Mouse (Mus musculus): Measurements from ENCODE around the gene Hs3st4. TPM values are rescaled to one million over a fixed set of nuclear protein-coding genes. Genes with fewer than 3 reads are reported as not detected.

Hs3st4 gene
- polyA plus RNA-seq, 1 experiment from 2014 or later = 0.18 TPM

DNA sequence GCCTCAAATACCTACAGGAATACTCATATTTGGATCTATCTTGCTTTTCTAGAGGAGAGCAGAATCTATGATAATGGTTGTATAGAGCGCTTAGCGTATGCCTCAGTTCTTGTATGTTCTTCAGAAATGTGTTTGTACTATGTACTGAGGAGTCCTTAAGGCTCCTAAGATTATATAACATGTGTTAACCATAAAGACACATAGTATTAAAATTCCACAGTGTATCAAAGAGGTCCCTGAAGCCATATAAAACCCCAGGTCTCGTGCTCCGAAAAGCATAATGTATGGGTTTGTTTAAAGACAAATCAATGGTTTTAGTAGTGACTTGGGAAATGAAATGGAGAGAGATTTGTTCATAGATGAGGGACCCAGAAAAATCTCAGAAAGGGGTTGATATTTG, 371.4 kb downstream of the Hs3st4 start:
- Histone ChIP-seq H3K4me1 (ENCODE audit: control insufficient read depth, insufficient read depth, low read length) (no peaks in the 10 kb centered on the region), H3K4me3 (ENCODE audit: low read depth, low read length) (no peak overlapping the region), H3K27ac (ENCODE audit: low read depth, low read length) (no peak overlapping the region), H3K9me3 (ENCODE audit: control insufficient read depth, low read length) (no peaks in the 10 kb centered on the region), H3K9ac (ENCODE audit: low read length) (no peak overlapping the region), H3K36me3 (ENCODE audit: control insufficient read depth, insufficient read depth, low read length) (no peaks in the 10 kb centered on the region), H3K4me2 (no peak overlapping the region), H3K27me3 (ENCODE audit: control insufficient read depth, insufficient read depth, low read length) (no peaks in the 10 kb centered on the region)
- DNase-seq (ENCODE audit: low spot score, missing footprints) = no peak
- ATAC-seq (ENCODE audit: low FRiP score) = no peak
- WGBS = 95% methylated on average over 4 of the region's 4 CpGs

- Histone ChIP-seq H3K4me2 (no peak overlapping the region), H3K36me3 (ENCODE audit: control insufficient read depth, insufficient read depth, low read length) (no peaks in the 10 kb centered on the region), H3K4me3 (ENCODE audit: low read depth, low read length) (no peak overlapping the region), H3K27me3 (ENCODE audit: control insufficient read depth, insufficient read depth, low read length) (no peaks in the 10 kb centered on the region), H3K27ac (ENCODE audit: low read depth, low read length) (no peak overlapping the region), H3K9me3 (ENCODE audit: control insufficient read depth, low read length) (no peaks in the 10 kb centered on the region), H3K4me1 (ENCODE audit: control insufficient read depth, insufficient read depth, low read length) (no peaks in the 10 kb centered on the region), H3K9ac (ENCODE audit: low read length) (no peak overlapping the region)
- 74% methylated on average over 3 of the region's 3 CpGs for WGBS
- no peak for ATAC-seq (ENCODE audit: low FRiP score)
- DNase-seq (ENCODE audit: low spot score, missing footprints) = no peak
Measured at GRCm38 (mm10) chr7:124358068-124358467, 375.4 kb downstream of the Hs3st4 start.

GRCm38 (mm10) chr7:124359836-124360235, 377.2 kb downstream of the Hs3st4 start:
- no peaks in the 10 kb centered on the region for H3K36me3 ChIP-seq (ENCODE audit: control insufficient read depth, insufficient read depth, low read length)
- no peak overlapping the region for H3K4me2 ChIP-seq
- ATAC-seq (ENCODE audit: low FRiP score) = no peak
- no peaks in the 10 kb centered on the region for H3K27me3 ChIP-seq (ENCODE audit: control insufficient read depth, insufficient read depth, low read length)
- no peaks in the 10 kb centered on the region for H3K4me1 ChIP-seq (ENCODE audit: control insufficient read depth, insufficient read depth, low read length)
- no peak for DNase-seq (ENCODE audit: low spot score, missing footprints)
- 82% methylated on average over 4 of the region's 4 CpGs for WGBS
- no peaks in the 10 kb centered on the region for H3K9me3 ChIP-seq (ENCODE audit: control insufficient read depth, low read length)
- H3K27ac ChIP-seq (ENCODE audit: low read depth, low read length) = no peak overlapping the region
- H3K4me3 ChIP-seq (ENCODE audit: low read depth, low read length) = no peak overlapping the region
- no peak overlapping the region for H3K9ac ChIP-seq (ENCODE audit: low read length)

- H3K4me2 ChIP-seq = no peak overlapping the region
- no peak for ATAC-seq (ENCODE audit: low FRiP score)
- no peak overlapping the region for H3K4me3 ChIP-seq (ENCODE audit: low read depth, low read length)
- no peaks in the 10 kb centered on the region for H3K9me3 ChIP-seq (ENCODE audit: control insufficient read depth, low read length)
- H3K27ac ChIP-seq (ENCODE audit: low read depth, low read length) = no peak overlapping the region
- no peak overlapping the region for H3K9ac ChIP-seq (ENCODE audit: low read length)
- no peaks in the 10 kb centered on the region for H3K27me3 ChIP-seq (ENCODE audit: control insufficient read depth, insufficient read depth, low read length)
- no peaks in the 10 kb centered on the region for H3K36me3 ChIP-seq (ENCODE audit: control insufficient read depth, insufficient read depth, low read length)
- WGBS = 82% methylated on average over 1 of the region's 1 CpGs
- H3K4me1 ChIP-seq (ENCODE audit: control insufficient read depth, insufficient read depth, low read length) = no peaks in the 10 kb centered on the region
- DNase-seq (ENCODE audit: low spot score, missing footprints) = no peak
Measured at GRCm38 (mm10) chr7:124372297-124372696, 389.6 kb downstream of the Hs3st4 start.

GRCm38 (mm10) chr7:124372697-124373096, 390.0 kb downstream of the Hs3st4 start:
- DNase-seq (ENCODE audit: low spot score, missing footprints) (no peak), ATAC-seq (ENCODE audit: low FRiP score) (no peak)
- Histone ChIP-seq H3K4me1 (ENCODE audit: control insufficient read depth, insufficient read depth, low read length) (no peaks in the 10 kb centered on the region), H3K4me2 (no peak overlapping the region), H3K9ac (ENCODE audit: low read length) (no peak overlapping the region), H3K36me3 (ENCODE audit: control insufficient read depth, insufficient read depth, low read length) (no peaks in the 10 kb centered on the region), H3K4me3 (ENCODE audit: low read depth, low read length) (no peak overlapping the region), H3K27ac (ENCODE audit: low read depth, low read length) (no peak overlapping the region), H3K9me3 (ENCODE audit: control insufficient read depth, low read length) (no peaks in the 10 kb centered on the region), H3K27me3 (ENCODE audit: control insufficient read depth, insufficient read depth, low read length) (no peaks in the 10 kb centered on the region)
- WGBS = 87% methylated on average over 2 of the region's 2 CpGs

DNA sequence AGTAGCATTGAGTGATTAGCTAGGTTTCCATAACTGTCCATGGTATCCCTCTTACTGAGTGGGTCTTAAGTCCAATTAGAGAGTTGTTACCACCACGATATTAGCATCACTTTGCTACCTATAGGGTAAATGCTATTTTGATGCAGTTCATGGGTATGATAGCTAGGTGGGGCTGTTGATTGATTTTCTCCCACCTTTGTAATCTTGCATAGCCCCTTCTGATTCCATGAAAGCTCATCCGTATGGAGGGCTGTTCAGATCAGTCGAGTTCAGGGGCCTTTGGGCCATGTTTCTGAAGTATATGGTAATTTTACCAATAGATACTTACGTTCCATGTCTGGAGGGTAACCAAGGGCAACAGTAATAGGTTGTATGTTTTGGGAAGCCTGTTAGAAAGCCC, 400.8 kb downstream of the Hs3st4 start:
- no peak overlapping the region for H3K4me2 ChIP-seq
- WGBS = 29% methylated on average over 4 of the region's 4 CpGs
- no peak overlapping the region for H3K27ac ChIP-seq (ENCODE audit: low read depth, low read length)
- H3K9me3 ChIP-seq (ENCODE audit: control insufficient read depth, low read length) = no peaks in the 10 kb centered on the region
- H3K36me3 ChIP-seq (ENCODE audit: control insufficient read depth, insufficient read depth, low read length) = no peaks in the 10 kb centered on the region
- ATAC-seq (ENCODE audit: low FRiP score) (peak; percentile 58; the same call in 1 of the 2 replicates), DNase-seq (ENCODE audit: low spot score, missing footprints) (peak; percentile 90)
- H3K4me3 ChIP-seq (ENCODE audit: low read depth, low read length) = no peak overlapping the region
- no peaks in the 10 kb centered on the region for H3K27me3 ChIP-seq (ENCODE audit: control insufficient read depth, insufficient read depth, low read length)
- no peaks in the 10 kb centered on the region for H3K4me1 ChIP-seq (ENCODE audit: control insufficient read depth, insufficient read depth, low read length)
- no peak overlapping the region for H3K9ac ChIP-seq (ENCODE audit: low read length)

- no peak overlapping the region for H3K4me2 ChIP-seq
- no peaks in the 10 kb centered on the region for H3K27me3 ChIP-seq (ENCODE audit: control insufficient read depth, insufficient read depth, low read length)
- no peaks in the 10 kb centered on the region for H3K36me3 ChIP-seq (ENCODE audit: control insufficient read depth, insufficient read depth, low read length)
- H3K4me1 ChIP-seq (ENCODE audit: control insufficient read depth, insufficient read depth, low read length) = no peaks in the 10 kb centered on the region
- ATAC-seq (ENCODE audit: low FRiP score) = no peak
- no peaks in the 10 kb centered on the region for H3K9me3 ChIP-seq (ENCODE audit: control insufficient read depth, low read length)
- no peak overlapping the region for H3K27ac ChIP-seq (ENCODE audit: low read depth, low read length)
- H3K9ac ChIP-seq (ENCODE audit: low read length) = no peak overlapping the region
- H3K4me3 ChIP-seq (ENCODE audit: low read depth, low read length) = no peak overlapping the region
- DNase-seq (ENCODE audit: low spot score, missing footprints) = no peak
Measured at GRCm38 (mm10) chr7:124399184-124399583, 416.5 kb downstream of the Hs3st4 start.

GRCm38 (mm10) chr7:124426951-124427350, 444.3 kb downstream of the Hs3st4 start:
- DNase-seq (ENCODE audit: low spot score, missing footprints) (no peak), ATAC-seq (ENCODE audit: low FRiP score) (0 out of 2 replicates have a peak, but pooled peaks have one; percentile 48)
- Histone ChIP-seq H3K4me1 (ENCODE audit: control insufficient read depth, insufficient read depth, low read length) (no peaks in the 10 kb centered on the region), H3K27ac (ENCODE audit: low read depth, low read length) (no peak overlapping the region), H3K27me3 (ENCODE audit: control insufficient read depth, insufficient read depth, low read length) (no peaks in the 10 kb centered on the region), H3K4me2 (no peak overlapping the region), H3K4me3 (ENCODE audit: low read depth, low read length) (no peak overlapping the region), H3K36me3 (ENCODE audit: control insufficient read depth, insufficient read depth, low read length) (no peaks in the 10 kb centered on the region), H3K9me3 (ENCODE audit: control insufficient read depth, low read length) (no peaks in the 10 kb centered on the region), H3K9ac (ENCODE audit: low read length) (no peak overlapping the region)

Measured in midbrain, embryonic 11.5 days (tissue).